Mouse (Mus musculus) CH12.LX (cell line): Measurements from ENCODE around the gene Lrrc74b. TPM values are rescaled to one million over a fixed set of nuclear protein-coding genes. Genes with fewer than 3 reads are reported as not detected.

Experiments
- DNase-seq: peaks from one replicate; pipeline ENCODE4 v3.0.0-alpha.2; 2013; ENCODE audit errors: extremely low read depth
- H3K27ac ChIP-seq: 2 replicates; pipeline ENCODE4 v1.5.1; 2012; ENCODE audit warnings: low read depth, mild to moderate bottlenecking, control low read depth, moderate library complexity; ENCODE audit not compliant: insufficient read depth
- H3K27me3 ChIP-seq: replicated peaks from 2 replicates; pipeline ENCODE3; 2012; ENCODE audit warnings: inconsistent platforms
- H3K36me3 ChIP-seq, 2 experiments: replicated peaks in 1 of 2; 2 replicates each; pipeline versions ENCODE3 to v1.6.1; 2012; ENCODE audit warnings: inconsistent platforms in 1 of 2, low read length in 1 of 2, mild to moderate bottlenecking in 1 of 2, mixed read lengths in 1 of 2, moderate library complexity in 1 of 2; ENCODE audit not compliant: control insufficient read depth in 1 of 2, insufficient read depth in 1 of 2
- H3K4me1 ChIP-seq, 2 experiments: 2 replicates each; pipeline ENCODE4 v1.6.1; 2012; ENCODE audit warnings: inconsistent platforms in 1 of 2, moderate library complexity in 1 of 2; ENCODE audit not compliant: insufficient read depth in 2 of 2, control insufficient read depth in 1 of 2
- H3K4me2 ChIP-seq: 2 replicates; pipeline ENCODE4 v1.6.1; 2012; ENCODE audit warnings: low read depth, mild to moderate bottlenecking, control low read depth; ENCODE audit not compliant: poor library complexity, insufficient read depth, severe bottlenecking
- H3K4me3 ChIP-seq, 3 experiments: fragments of 150-350 bp in 1 of 3; sonication (generic) in 1 of 3; replicated peaks in 1 of 3; 2 replicates each; pipeline versions ENCODE3 to v1.5.1; 2011 to 2012; ENCODE audit warnings: low read depth in 2 of 3, low read length in 2 of 3, mild to moderate bottlenecking in 2 of 3, moderate library complexity in 2 of 3, control low read depth in 1 of 3, improper control_type of control experiment in 1 of 3, inconsistent platforms in 1 of 3, mixed read lengths in 1 of 3; ENCODE audit not compliant: poor library complexity in 1 of 3
- H3K79me2 ChIP-seq: replicated peaks from 2 replicates; pipeline ENCODE4 v1.6.1; 2012; ENCODE audit warnings: mild to moderate bottlenecking, moderate library complexity; ENCODE audit not compliant: control insufficient read depth, poor library complexity, insufficient read depth, severe bottlenecking; ENCODE audit errors: extremely low read depth
- H3K9ac ChIP-seq: 2 replicates; pipeline ENCODE4 v1.6.1; 2012; ENCODE audit warnings: low read depth, mild to moderate bottlenecking, control low read depth, moderate library complexity; ENCODE audit not compliant: insufficient read depth
- H3K9me3 ChIP-seq: replicated peaks from 2 replicates; pipeline ENCODE3; 2012; ENCODE audit warnings: low read length, inconsistent platforms, mixed read lengths
- BHLHE40 ChIP-seq: IDR thresholded peaks from 2 replicates; pipeline ENCODE4 v1.6.1; 2011; ENCODE audit warnings: mild to moderate bottlenecking, low read depth, low read length, improper control_type of control experiment
- CHD1 ChIP-seq: IDR thresholded peaks from 2 replicates; pipeline ENCODE4 v1.6.1; 2012; ENCODE audit warnings: low read depth, low read length, improper control_type of control experiment, inconsistent platforms
- GABPA ChIP-seq: IDR thresholded peaks from 2 replicates; pipeline ENCODE4 v1.6.1; 2012; ENCODE audit warnings: low read depth, low read length, improper control_type of control experiment, inconsistent platforms; ENCODE audit not compliant: insufficient replicate concordance
- IRF4 ChIP-seq: IDR thresholded peaks from 2 replicates; pipeline ENCODE4 v1.6.1; 2014; ENCODE audit warnings: low read depth, mild to moderate bottlenecking, inconsistent platforms, low read length, improper control_type of control experiment
- KAT2A ChIP-seq: IDR thresholded peaks from 2 replicates; pipeline ENCODE4 v1.6.1; 2012; ENCODE audit warnings: low read length, improper control_type of control experiment, inconsistent platforms; ENCODE audit not compliant: insufficient replicate concordance
- MAFK ChIP-seq: IDR thresholded peaks from 2 replicates; pipeline ENCODE4 v1.6.1; 2011; ENCODE audit warnings: low read length, improper control_type of control experiment; ENCODE audit not compliant: insufficient replicate concordance
- MAX ChIP-seq: IDR thresholded peaks from 2 replicates; pipeline ENCODE4 v1.6.1; 2011; ENCODE audit warnings: low read length, improper control_type of control experiment
- MAZ ChIP-seq: IDR thresholded peaks from 2 replicates; pipeline ENCODE4 v1.6.1; 2012; ENCODE audit warnings: low read depth, mild to moderate bottlenecking, inconsistent platforms, low read length, improper control_type of control experiment, moderate library complexity
- MEF2A ChIP-seq: IDR thresholded peaks from 2 replicates; pipeline ENCODE4 v1.6.1; 2014; ENCODE audit warnings: low read depth, mild to moderate bottlenecking, inconsistent platforms, low read length, improper control_type of control experiment, borderline replicate concordance
- MXI1 ChIP-seq: IDR thresholded peaks from 2 replicates; pipeline ENCODE4 v1.6.1; 2011; ENCODE audit warnings: mild to moderate bottlenecking, low read depth, low read length, improper control_type of control experiment
- MYC ChIP-seq: IDR thresholded peaks from 2 replicates; pipeline ENCODE4 v1.6.1; 2011; ENCODE audit warnings: low read depth, mild to moderate bottlenecking, improper control_type of control experiment, low read length
- POLR2A ChIP-seq: IDR thresholded peaks from 2 replicates; pipeline ENCODE4 v1.6.1; 2011; ENCODE audit warnings: low read depth, mild to moderate bottlenecking, improper control_type of control experiment, low read length
- RAD21 ChIP-seq: IDR thresholded peaks from 2 replicates; pipeline ENCODE4 v1.6.1; 2011; ENCODE audit warnings: low read depth, mild to moderate bottlenecking, low read length, improper control_type of control experiment, moderate library complexity
- RCOR1 ChIP-seq: conservative IDR thresholded peaks from 2 replicates; pipeline ENCODE4 v1.6.1; 2012; ENCODE audit warnings: low read depth, mild to moderate bottlenecking, inconsistent platforms, low read length, improper control_type of control experiment
- SIN3A ChIP-seq: IDR thresholded peaks from 2 replicates; pipeline ENCODE4 v1.6.1; 2012; ENCODE audit warnings: low read length, improper control_type of control experiment, inconsistent platforms
- UBTF ChIP-seq: IDR thresholded peaks from 2 replicates; pipeline ENCODE4 v1.6.1; 2012; ENCODE audit warnings: low read depth, mild to moderate bottlenecking, inconsistent platforms, low read length, improper control_type of control experiment, moderate library complexity
- USF1 ChIP-seq: IDR thresholded peaks from 2 replicates; pipeline ENCODE4 v1.6.1; 2014; ENCODE audit warnings: low read depth, mild to moderate bottlenecking, inconsistent platforms, low read length, improper control_type of control experiment
- USF2 ChIP-seq: conservative IDR thresholded peaks from 2 replicates; pipeline ENCODE4 v1.6.1; 2011; ENCODE audit warnings: low read depth, low read length, improper control_type of control experiment
- ZC3H11A ChIP-seq: IDR thresholded peaks from 2 replicates; pipeline ENCODE4 v1.6.1; 2012; ENCODE audit warnings: low read depth, mild to moderate bottlenecking, inconsistent platforms, low read length, improper control_type of control experiment
- dilution Hi-C: fragments of 300-500 bp; cut with MboI; formaldehyde crosslinking; loops from 2 replicates; pipeline ENCODE4 v1.14.3; 2020; ENCODE audit warnings: low sequenced_read_pairs; ENCODE audit not compliant: extremely low pct_unique_long_range_greater_than_20kb, extremely low pct_ligation_motif_present
- in situ Hi-C: fragments of 300-500 bp; cut with MboI; formaldehyde crosslinking; loops from 3 replicates; pipeline ENCODE4 v1.14.3; 2019; ENCODE audit warnings: low sequenced_read_pairs, low pct_ligation_motif_present, low pct_unique_long_range_greater_than_20kb, mixed read lengths
- polyA plus RNA-seq: library from polyadenylated mRNA; unstranded; fragments of >175 nt; gene quantifications from 2 replicates; pipeline ENCODE4 v1.2.1, GENCODE M21; 2012; ENCODE audit warnings: low read depth; ENCODE audit not compliant: insufficient read length
- total RNA-seq, 2 experiments: library from RNA; depleted of rRNA; stranded (reverse); fragments of 300-350 nt in 1 of 2; fragments of >200 nt in 1 of 2; gene quantifications; 2 replicates each; pipeline ENCODE4 v1.2.3; 2012 to 2014

Lrrc74b gene
- total and polyA plus RNA-seq, 3 experiments, result 0.17 TPM; not detected in 2

DNA sequence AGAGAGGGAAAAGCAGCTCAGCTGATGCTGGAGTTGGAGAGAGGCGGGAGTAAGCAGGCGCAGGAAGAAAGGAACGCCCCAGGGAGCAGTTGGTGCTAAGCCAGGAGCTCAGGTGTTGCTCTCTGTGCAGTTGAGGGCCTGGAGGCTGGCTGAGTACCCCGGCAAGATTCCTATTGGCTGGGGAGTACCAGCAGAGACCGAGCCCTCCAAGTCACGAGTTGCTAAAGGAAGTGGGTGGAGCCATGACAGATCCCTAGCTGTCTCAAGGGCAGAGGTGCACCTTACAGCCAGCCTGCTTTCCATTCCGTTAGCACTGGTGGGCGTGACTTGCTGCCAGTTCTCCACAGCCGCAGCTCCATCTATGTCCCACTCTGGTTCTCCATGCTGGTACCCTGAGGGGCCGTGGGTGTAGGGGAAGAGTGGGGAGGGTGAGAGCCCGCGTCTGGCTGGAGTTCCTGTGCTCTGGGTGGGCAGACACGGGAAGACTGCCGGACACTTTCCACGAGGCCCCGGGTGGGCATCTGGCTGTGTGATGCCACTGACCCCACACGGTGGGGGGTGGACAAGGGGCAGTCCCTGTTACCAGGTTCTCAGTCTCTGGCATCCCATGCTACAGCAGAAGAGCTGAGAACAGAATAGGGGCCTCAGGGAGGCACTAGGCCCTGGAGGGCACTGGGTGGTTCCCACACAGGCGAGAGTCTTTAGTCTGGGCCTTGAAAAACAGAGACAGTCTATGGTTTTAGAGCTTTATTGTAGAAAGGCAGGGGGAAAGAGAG lies 6.9 kb downstream of the Lrrc74b start:
- H3K4me1 ChIP-seq, result peaks cover 22 to 38% of the 10 kb centered on the region in 2 experiments
- DNase-seq, result peak; percentile 99
- dilution Hi-C loops, result no loop called here
- peak overlapping the region; percentile 14; the same call in 1 of the 2 replicates for H3K9ac ChIP-seq
- in situ Hi-C loops, result loop anchor here (5.0 to 10.0 kb wide), 2 partner anchors 33 to 181 kb away; partner anchors contain the start of gene Med15
- peaks cover 13% of the 10 kb centered on the region for H3K27me3 ChIP-seq
- peak overlapping the region; percentile 54 to 57 (median 57) for H3K4me3 ChIP-seq
- no peaks in the 10 kb centered on the region for H3K36me3 ChIP-seq
- no peaks in the 10 kb centered on the region for H3K79me2 ChIP-seq
- no peak overlapping the region for H3K27ac ChIP-seq
- H3K4me2 ChIP-seq, result peak overlapping the region; percentile 57
- no peaks in the 10 kb centered on the region for H3K9me3 ChIP-seq
- TF ChIP-seq IRF4 (no peak), RAD21 (no peak), MAZ (no peak), GABPA (no peak), RCOR1 (no peak), BHLHE40 (peak; percentile 84), ZC3H11A (no peak), MAX (0 out of 2 replicates have a peak, but pooled peaks have one; percentile 16), USF2 (0 out of 2 replicates have a peak, but pooled peaks have one; percentile 42), MYC (no peak), SIN3A (0 out of 2 replicates have a peak, but pooled peaks have one; percentile 38), UBTF (no peak), POLR2A (peak; percentile 61), USF1 (peak; percentile 68), MAFK (no peak)

GRCm38 (mm10) chr16:17552837-17553236 lies 8.2 kb downstream of the Lrrc74b start:
- DNase-seq, result no peak
- Histone ChIP-seq H3K4me2 (no peak overlapping the region), H3K27me3 (peaks cover 8% of the 10 kb centered on the region), H3K4me1 (peaks cover 13 to 29% of the 10 kb centered on the region in 2 experiments), H3K9ac (no peak overlapping the region), H3K27ac (no peak overlapping the region), H3K4me3 (no peak overlapping the region), H3K79me2 (no peaks in the 10 kb centered on the region), H3K9me3 (no peaks in the 10 kb centered on the region), H3K36me3 (no peaks in the 10 kb centered on the region)
- in situ Hi-C loops, result loop anchor here (5.0 to 10.0 kb wide), 2 partner anchors 34 to 182 kb away; partner anchors contain the start of gene Med15
- dilution Hi-C loops, result no loop called here
- TF ChIP-seq USF2 (no peak), MEF2A (no peak), RAD21 (no peak), ZC3H11A (no peak), KAT2A (no peak), UBTF (no peak), RCOR1 (no peak), CHD1 (no peak), MXI1 (no peak)
